Mouse (Mus musculus): ENCODE results near the gene Plekhg1.

Plekhg1 gene

DNA sequence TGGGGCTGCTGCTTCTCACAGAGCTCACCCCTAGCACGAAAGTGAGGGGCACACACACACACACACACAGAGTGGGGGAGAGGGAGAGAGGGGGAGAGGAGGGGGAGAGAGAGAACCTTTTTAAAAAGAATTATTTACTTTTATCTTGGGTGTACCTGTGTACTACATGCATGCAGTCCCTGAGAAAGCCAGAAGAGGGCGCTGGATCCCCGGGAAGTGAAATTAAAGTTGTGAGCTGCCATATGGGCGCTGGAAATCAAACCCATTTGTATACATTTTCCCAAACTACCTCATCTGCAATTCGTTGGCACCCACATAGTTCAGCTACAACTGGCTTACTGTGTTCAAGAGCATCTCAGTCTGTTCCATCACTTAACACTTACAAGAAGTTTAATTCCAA lies 218.4 kb downstream of the Plekhg1 start:
- no peak for DNase-seq

DNA sequence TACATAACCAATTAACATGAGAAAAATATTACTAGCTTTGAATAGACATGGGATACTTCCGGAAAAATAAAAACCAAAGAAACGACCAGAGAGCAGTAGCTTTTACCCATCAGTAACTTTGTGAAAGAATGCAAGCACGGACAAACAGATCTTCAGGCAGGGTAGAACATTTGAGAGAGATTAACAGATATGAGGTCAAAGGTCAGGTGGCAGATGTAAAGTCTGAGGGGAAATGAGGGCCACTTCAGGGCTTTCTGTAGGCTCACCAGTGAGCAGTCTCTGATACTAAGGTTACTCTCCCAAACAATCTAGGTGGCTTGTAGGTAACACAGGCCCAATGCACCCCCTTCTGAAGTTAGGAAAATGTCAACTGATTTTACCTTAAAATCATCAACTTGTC lies 228.9 kb downstream of the Plekhg1 start:
- no peak for DNase-seq

GRCm38 (mm10) chr10:3972237-3972636 lies 232.1 kb downstream of the Plekhg1 start:
- no peak for DNase-seq

- peak; percentile 89 to 93 for DNase-seq
Observed at GRCm38 (mm10) chr10:3972981-3973588, 232.9 kb downstream of the Plekhg1 start, which contains the start of gene Mthfd1l. TSS of gene Mthfd1l (plus strand) at chr10:3973118.

DNA sequence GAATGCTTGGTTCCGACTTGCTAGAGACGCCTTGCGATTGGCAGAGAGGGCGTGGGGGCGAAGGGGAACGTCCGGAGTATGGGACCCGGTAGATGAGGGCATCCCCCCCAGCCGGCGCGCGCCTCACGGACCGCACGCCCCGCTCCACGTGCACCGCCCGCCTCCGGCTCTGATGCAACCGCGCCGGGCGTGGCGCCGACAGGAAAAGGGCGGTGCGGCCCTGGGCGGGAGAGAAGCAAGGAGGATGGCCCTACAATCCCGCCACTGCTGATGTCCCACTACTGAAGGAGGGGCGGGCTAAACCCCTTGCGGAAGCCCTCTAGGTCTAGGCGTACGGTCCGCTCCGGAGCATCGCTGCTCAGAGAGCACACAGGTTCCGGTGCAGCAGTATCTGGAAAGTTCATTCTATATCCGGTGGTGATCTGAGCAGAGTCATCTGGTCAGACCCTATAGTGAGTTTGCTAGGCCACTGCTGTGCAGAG lies 233.5 kb downstream of the Plekhg1 start:
- DNase-seq: peak; percentile 90 to 95

GRCm38 (mm10) chr10:3974380-3974779 lies 234.2 kb downstream of the Plekhg1 start:
- DNase-seq: no peak

DNA sequence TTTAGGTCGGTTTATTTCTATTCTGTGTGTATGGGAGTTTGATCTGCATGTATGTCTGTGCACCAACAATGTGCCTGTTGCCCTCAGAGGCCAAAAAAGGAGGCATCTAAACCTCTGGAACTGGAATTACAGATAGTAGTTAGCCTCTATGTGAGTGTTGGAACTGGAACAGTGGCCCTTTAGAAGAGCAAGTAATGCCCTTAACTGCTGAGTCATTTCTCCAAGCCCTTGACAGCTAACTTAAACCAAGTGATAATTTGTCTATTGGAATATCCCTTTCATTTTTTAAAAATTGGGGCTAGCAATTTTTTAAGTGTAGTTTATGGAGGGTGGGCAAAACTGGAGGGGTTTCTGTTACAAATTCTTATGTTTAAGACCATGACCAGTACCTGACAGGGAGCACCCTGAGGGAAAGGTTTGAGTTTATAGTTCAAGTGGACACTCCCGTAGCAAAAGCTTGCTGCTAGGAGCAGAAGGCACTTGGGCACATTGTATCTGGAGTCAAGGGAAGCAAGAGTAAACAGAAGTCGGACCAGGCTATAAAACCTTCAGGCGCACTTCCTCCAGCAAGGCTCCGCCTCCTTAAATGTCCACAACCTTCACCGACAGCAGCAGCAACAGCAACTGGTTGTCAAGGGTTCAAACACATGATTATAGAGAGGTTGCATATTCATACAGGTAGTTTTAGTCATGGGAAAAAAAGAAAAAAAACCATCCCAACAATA lies 235.9 kb downstream of the Plekhg1 start:
- no peak for DNase-seq

DNA sequence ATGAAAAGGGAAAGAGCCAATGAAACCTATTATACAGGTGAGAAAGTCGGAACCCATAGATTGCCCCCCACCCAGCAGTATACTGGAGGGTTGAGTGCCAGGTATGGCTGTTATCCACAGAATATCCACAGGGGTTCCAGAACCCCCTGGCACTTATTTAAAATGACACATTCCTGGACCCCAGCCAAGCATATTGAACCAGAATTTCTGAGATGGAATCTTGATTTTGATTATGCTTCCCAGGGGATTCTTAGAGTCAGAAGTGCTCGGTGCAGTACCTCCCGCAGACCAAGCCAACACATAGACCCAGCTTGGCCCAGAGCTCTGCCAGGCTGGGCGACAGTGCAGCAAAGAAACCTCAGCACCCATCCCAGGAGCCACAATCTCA lies 236.5 kb downstream of the Plekhg1 start:
- DNase-seq: no peak

- DNase-seq: no peak
Observed at GRCm38 (mm10) chr10:3978326-3978725, 238.2 kb downstream of the Plekhg1 start.

- DNase-seq: no peak
Observed at GRCm38 (mm10) chr10:3978792-3979488, 238.8 kb downstream of the Plekhg1 start.

DNA sequence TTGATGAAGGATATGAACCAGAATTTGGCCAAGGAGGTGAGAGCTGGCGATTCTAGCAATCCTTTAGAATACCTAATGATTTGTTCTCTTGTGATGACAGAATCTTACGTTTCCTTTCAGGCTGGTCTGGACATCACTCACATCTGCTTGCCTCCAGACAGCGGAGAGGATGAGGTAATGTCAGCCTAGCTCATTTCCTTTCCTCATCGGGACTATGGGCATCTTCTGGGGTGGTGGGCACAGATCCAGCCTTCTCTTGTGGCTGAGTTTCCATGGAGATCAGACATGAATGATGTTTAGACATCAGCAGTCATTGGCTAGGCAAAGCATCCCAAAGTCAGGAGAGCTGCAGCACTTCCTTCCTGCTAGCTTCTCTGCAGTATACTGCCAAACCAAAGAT lies 240.1 kb downstream of the Plekhg1 start:
- DNase-seq: no peak

DNA sequence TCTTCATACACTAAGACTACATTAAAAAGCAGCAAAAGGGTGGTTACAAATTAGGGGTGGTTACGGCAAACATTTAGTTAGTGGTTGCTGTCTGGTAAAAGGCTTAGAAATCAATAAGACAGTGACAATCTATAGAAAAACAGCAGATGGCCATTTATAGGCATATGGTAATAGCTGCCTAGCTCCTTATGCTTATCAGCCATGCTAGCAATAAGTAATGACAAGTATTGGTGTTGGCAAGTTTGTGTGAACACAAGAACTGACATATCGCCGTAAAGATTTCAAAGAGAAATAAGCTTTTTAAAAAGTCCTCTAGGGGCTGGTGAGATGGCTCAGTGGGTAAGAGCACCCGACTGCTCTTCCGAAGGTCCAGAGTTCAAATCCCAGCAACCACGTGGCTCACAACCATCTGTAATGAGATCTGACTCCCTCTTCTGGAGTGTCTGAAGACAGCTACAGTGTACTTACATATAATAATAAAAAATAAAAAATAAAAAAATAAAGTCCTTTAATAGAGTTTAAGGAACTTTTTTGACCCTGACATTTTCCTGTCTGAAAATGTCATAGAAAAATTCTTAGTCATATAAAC lies 250.2 kb downstream of the Plekhg1 start:
- DNase-seq: no peak

DNA sequence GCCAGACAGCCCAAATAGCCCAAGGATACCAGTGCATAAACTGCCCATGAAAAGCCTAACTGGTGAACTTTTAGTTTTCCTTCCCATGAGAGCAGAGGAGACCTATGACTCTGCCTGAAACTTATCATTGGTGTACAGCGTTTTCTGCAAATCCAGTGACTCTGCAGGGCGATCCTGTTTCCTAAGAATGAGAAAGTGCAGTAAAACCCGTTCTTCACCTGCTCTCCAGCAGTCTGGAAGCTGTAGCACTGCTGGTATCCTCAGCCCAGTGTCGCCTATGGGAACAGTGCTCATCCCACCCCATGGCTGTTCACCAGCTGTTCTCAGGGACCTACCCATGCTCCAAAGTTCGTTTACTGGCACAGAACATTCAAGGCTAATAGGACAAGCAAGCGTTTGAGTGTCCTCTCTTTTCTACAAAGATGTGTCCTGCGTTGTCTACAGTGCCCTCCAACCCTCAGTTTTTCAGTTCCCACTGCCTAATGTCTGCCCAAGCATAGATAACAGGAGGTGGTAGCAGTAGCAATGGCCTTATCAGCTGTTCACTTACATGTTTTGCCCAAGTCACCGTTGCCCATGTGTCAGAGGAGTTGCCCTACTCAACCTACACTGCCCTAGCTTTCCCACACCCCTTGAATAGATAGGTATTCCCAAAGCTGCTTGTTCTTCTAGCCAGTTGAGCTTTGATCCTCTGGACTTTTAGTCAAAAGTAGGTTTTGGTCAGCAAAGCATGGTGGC lies 253.4 kb downstream of the Plekhg1 start:
- no peak for DNase-seq

GRCm38 (mm10) chr10:3995277-3995676 lies 255.1 kb downstream of the Plekhg1 start:
- DNase-seq: peak in 1 of 2 experiments; percentile 26

DNA sequence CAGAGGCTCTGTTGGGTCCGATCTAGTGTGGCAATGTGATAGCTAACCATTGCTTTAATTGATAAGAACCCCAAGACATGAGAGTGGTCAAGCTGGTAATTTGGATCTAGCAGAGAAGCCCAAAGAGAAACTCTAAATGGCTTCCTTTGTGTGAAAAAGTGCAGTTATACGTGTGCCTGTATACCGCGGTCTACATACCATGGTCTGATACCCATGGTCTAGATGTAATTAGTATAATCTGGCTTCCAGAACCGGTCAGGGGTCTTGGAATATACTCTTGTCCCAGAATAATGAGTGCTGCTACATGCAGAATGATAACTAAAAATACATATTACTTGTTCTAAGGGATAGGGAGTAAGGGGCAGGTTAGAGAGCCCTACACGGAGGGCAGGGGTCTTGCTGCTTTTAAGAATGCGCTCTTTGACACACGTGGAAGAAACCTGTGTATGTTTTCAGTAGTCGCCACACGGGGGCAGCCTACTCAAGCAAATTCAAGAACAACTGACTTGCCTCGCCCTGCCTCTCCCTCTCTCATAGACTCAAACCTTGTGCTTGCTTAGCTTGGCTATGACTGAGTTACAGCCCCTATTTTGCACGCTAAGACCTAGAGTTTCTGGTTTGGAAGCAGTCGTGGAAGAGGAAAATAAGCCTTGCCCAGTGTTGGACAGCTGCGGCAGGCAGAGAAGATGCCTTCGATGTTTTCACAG lies 256.2 kb downstream of the Plekhg1 start:
- peak; percentile 79 to 87 for DNase-seq

DNA sequence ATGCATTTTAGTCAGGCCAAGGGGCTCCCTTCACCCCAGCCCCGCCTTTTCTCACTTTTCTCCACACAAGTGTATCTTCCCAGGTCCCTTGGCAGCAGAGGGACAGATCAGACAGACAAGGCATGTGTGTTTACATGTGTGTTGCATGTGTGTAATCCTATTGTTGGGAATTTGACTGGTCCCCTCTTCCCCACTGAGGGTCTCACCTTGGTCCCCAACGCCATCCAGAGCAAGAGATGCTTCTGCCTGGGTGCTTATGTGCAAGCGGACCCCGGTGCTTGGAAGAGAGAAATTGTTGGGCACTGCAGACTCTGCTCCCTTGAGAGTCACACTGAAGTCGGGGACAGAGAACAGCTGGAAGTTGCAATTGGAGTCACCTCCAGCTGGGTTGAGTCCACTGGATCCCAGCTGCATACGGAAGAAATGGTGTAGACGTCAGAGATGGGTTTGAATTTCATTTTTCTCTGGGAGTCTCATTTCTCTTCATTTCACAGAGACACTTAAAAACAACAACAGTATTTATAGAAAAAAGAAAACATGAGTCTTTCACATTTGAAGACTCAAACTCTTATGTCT lies 257.8 kb downstream of the Plekhg1 start:
- peak; percentile 28 to 41 for DNase-seq

DNA sequence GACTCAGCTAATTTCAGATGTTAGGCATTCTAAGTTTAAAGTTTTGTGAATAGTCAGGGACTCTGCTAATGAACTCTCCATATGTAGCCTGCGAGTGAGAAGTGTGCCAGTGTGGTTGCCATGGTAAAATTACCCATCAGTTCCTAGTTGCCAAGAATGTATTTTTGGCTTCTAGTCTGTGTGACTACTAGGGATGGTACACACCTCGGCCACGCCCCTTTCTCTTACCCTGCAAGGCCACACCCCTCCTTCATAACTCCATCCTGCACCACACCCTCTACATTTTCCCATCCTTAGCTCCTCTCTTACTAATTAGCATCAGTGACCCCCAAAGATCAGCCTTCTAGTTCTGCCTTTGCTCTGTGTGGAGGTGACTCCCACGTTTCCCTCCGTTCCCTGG lies 262.5 kb downstream of the Plekhg1 start:
- DNase-seq: no peak

DNA sequence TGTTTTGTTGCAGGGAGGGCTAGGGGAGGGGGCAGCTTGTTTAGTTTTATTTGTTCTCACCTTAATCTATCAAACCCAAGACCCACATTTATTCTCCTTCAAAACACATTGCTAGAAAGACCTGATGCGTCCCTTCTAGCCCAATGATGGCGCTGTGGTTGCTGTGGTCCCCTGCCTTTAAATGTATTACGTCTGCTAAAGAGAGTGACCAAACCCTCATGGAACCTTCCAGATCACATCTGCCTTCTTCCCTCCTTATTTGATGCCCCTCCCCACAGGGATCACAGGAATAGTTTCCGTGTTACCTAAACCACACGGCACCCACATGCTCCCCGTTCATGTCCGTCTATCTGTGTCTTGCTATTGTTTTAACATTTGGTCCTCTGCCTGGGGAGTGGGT lies 265.0 kb downstream of the Plekhg1 start:
- no peak for DNase-seq

DNA sequence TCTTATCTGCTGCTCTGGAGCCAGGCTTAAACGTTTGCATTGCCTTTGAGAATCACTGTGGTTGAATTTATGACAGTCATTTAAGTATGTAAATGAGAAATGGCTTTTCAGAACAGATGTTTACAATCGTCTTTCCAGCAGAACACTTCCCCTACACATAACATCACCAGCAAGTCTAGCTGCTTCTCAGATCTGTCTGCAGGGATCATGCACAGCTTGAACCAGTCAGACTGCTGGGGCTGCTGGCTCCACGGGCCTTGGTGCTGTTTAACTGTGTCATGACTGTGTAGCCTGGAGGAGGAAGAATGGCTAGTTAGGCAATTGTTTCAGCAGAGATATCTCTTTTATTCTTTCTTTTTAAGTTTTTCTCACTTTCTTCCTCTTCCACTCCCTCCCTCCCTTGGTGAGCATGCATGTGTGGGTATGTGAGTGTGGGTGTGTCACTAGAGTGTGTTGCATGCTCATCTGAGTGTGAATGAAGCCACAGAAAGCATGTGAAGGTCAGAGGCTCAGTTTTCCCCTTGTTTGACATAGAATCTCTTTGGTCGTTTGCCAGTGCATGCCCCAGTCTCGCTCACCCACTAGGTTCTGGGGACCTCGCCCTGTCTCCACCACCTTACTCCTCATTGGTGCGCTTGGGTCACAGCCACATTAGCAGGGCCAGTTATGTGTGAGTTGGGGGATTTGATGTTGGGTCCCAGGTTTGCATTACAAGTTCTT lies 266.3 kb downstream of the Plekhg1 start:
- peak; percentile 69 to 80 for DNase-seq
